Mouse (Mus musculus) liver, adult (tissue): ENCODE data around the gene Camkv.

Experiments
- GATA4 ChIP-seq: IDR thresholded peaks from 2 replicates; pipeline ENCODE4 v1.6.1; 2014; ENCODE audit warnings: mild to moderate bottlenecking, low read length; ENCODE audit not compliant: insufficient replicate concordance

Gene Camkv

GRCm38 (mm10) chr9:107947241-107948194, 12.0 kb downstream of the Camkv start:
- TF ChIP-seq GATA4, result no peak

GRCm38 (mm10) chr9:107949184-107949921, 13.9 kb downstream of the Camkv start:
- no peak for TF ChIP-seq GATA4

GRCm38 (mm10) chr9:107949922-107950235, 14.4 kb downstream of the Camkv start, which contains the start of gene Traip:
Gene Traip (plus strand): TSS chr9:107950136.
- no peak for TF ChIP-seq GATA4

DNA sequence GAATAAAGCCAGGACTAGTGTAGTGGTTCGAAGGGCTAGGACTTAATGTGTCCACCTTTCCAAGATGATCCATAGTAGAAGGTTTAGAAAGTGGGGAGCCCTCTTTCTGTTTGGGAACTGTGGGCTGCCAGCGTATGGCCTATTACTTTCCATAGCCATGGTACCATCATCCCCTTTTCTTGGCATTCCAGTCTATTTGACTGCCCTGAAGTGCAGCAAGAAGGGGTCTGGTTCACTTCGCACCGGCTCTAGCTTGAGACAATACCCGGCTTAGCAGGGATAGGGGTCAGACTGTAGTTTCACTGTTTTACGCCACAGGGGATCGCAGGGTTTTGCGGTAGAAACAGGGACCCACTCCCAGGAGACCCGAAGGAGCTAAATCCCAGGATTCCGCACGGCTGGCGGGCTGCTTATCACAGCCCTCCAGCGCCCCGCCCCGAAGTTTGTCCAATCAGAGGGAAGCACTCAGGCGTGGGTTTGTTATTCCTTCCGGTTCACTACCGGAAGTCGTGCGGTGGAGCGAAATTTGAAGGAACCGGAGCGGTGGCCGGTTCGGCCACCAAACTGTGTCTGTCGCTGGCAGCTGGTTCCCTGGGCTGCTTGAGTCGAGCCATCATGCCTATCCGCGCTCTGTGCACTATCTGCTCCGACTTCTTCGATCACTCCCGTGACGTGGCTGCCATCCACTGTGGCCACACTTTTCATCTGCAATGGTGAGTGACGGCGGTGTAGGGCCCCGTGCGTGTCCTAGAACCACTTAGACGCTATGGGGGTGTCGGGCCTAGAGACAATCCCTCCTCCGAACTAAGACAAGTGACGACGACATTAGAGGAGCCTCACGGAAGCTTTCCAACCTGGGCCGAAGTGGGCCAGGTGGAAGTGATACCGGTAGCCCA, 15.2 kb downstream of the Camkv start:
- peak; percentile 89; the same call in 1 of the 2 replicates for TF ChIP-seq GATA4

GRCm38 (mm10) chr9:107955613-107956289, 20.3 kb downstream of the Camkv start:
- TF ChIP-seq GATA4, result no peak

DNA sequence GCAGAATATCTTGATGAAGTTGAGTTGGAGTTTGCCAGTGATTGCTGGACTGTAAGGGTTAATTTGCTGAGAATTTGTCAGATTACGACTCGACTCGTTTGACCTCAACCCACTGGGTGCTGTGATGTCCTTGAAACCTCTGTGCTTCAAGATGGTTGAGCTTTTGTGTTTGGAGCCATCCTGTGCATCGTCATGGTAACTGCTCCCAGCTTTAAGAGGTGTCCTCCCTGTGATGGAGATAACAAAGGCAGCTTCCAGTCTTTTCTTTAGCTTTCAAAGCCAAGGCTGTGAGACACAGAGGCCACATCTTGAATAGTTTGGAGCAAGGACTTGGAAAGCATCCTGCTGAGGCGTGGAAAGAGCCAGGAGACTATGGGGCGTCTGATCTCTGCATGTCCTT, 21.7 kb downstream of the Camkv start:
- TF ChIP-seq GATA4, result no peak

DNA sequence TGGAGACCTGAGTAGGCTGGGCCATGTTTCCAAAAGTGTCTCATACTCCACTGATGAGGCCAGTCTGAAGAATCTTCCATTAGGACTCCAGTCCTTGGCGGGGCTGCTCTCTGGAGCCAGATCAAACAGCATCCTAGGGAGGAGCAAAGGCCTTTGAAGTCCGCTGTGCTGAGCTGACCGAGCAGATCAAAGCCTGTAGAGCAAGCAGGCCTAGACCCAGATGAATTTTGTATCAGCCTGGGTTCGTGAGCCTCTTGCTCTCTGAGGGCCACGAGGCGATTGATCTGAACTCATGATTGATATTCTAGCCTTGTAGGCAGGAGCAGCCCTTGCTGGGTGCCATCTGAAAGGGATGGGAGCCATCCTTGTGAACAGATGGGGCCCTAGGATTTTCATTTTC, 24.4 kb downstream of the Camkv start:
- no peak for TF ChIP-seq GATA4

- no peak for TF ChIP-seq GATA4
These were observed 25.5 kb downstream of the Camkv start for GRCm38 (mm10) chr9:107960928-107961327.

DNA sequence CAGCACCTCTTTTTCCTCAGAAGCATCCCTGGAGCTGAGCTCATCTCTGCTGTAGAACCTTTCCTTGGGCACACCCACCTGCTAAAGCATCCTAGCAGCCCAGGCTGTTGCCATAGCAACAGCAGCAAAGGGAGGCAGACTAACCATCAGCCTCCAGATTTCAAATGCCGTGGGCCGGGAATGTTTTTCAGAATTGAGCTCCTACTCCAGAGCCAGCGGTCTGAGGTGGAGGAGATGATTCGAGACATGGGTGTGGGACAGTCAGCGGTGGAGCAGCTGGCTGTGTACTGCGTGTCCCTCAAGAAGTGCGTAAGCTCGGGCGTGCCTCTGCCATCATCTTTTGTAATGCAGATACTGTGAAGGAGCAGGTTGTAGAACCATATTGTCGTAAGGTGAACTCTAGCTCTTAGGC, 25.9 kb downstream of the Camkv start:
- TF ChIP-seq GATA4, result no peak

DNA sequence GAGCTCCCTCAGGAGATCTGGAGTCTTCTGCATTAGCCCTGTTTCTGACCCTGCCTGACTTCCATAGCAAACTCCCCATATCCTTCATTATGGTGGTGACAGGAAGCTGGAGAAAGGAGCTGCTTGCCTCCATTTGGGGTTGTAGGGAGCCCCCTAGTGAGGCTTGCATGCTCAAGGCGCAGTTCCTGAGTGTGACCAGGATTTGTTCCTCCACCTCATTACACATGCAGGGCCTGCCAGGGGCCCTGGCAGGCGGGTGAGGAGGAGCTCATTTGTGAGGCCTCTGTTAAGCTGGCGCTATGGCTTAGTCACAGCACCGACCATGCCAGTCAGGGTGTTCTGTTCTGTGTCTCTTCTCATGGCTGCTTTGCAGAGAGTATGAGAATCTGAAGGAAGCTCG, 26.4 kb downstream of the Camkv start:
- TF ChIP-seq GATA4, result no peak

- TF ChIP-seq GATA4, result no peak
These were observed 27.4 kb downstream of the Camkv start for GRCm38 (mm10) chr9:107962916-107963315.

DNA sequence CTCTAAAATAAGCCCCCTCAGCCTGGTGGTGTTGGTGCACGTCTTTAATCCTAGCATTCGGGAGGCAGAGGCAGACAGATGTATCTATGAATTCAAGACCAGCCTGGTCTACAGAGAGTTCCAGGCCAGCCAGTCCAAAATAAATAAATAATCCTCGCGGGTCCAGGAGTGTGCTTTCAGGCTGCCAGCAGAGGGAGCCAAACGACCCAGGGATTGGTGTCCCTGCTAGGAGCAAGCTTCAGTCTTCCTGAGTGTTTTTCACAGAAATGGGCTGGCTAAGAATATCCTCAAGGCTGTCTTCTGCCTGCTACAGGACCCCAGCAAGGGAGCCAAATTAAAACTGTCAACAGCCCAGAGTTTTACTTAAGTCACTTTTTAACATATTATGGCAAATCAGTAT, 28.2 kb downstream of the Camkv start:
- no peak for TF ChIP-seq GATA4

- no peak for TF ChIP-seq GATA4
These were observed 29.2 kb downstream of the Camkv start for GRCm38 (mm10) chr9:107964681-107965080.

DNA sequence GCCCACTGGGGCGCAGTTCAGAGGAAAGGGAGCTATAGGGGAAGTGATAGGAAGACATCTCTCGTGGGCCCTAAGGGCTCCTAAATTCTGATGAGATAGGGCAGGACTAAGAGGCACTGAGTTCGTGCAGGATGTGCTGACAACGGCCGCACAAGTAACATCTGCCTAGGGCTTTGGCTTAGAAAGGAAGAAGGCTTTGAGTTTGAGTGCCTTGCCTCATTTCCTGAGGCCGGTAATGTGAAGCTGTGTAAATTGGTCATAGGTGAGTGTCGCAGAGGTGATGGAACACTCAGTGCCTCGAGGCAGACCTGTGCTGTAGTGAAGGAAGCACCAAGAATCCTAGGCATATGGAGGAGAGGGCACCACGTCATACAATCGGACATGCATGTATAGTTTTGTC, 31.2 kb downstream of the Camkv start:
- TF ChIP-seq GATA4, result no peak

DNA sequence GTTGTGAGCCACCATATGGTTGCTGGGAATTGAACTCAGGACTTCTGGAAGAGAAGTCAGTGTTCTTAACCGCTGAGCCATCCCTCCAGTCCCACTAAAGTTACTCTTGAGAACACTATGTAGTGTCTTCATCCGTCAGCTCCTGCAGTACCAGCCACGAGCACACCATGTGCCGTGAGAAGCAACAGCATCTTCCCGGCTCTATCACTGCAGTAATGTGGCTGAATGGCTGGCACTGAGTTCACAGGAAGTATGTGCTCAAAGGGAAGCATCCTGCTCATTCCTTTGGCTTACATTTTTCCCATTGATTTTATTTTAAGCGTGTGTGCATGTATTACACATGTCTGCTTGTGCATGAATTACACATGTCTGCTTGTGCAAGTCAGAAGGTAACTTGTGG, 32.0 kb downstream of the Camkv start:
- no peak for TF ChIP-seq GATA4
